Mouse (Mus musculus) E14TG2a.4 (cell line): ENCODE measurements around the gene Vcl.

Experiments used
- CTCF ChIP-seq: conservative IDR thresholded peaks from 2 replicates; pipeline ENCODE4 v1.5.1; 2014; ENCODE audit warnings: low read length
- NANOG ChIP-seq: IDR thresholded peaks from 2 replicates; pipeline ENCODE4 v1.6.1; 2014; ENCODE audit warnings: borderline replicate concordance, low read length, mixed read lengths
- POU5F1 ChIP-seq: IDR thresholded peaks from 2 replicates; pipeline ENCODE4 v1.6.1; 2014; ENCODE audit warnings: low read length, borderline replicate concordance

- TF ChIP-seq CTCF (no peak), POU5F1 (no peak), NANOG (no peak)
Observed at GRCm38 (mm10) chr14:20901267-20901666, 27.9 kb upstream of the Vcl start.
